Mouse (Mus musculus) frontal cortex, postnatal 36 days (tissue): ENCODE measurements around the gene Rab39.

Experiments
- DNase-seq, 2 experiments: peaks; one replicate each; pipeline ENCODE4 v3.0.0; 2022; ENCODE audit warnings: low spot score in 2 of 2

The Rab39 gene

DNA sequence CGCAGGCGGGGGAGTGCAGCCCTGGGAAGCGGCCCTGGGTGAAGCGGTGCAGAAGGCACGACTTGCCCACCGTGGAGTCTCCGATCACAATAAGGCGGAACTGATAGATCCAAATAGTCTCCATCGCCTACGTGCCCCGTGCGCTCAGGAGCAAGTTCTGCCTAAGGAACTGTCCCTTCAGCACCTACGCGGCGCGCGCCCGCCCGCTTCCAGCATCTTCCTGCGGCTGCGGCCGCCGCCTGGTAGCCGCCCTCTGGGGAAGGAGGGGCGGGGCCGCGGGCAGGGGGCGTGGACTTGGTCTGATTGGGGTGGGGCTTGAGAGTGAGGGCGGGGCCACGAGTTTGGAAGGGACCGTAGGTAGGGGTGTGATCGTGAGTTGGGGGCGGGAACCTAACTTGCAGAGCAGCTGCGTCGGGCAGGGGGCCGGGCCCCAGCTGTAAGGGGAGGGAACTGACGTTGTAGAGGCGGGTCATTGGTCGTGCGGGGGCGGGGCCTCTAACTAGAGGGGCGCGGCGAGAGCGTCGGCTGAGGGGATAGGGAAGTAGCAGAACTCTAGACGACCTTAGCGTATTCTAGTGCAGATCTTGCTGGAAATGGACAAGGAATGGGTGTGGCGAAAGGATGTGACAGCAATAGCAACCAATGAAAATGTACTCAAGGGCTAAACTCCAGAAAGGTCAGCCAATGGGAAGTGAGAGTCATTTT lies at the start of gene Rab39:
Gene Rab39 (minus strand): TSS at position 241 of the 705 bp plus-strand sequence.
- peak; percentile 69 to 74 for DNase-seq

DNA sequence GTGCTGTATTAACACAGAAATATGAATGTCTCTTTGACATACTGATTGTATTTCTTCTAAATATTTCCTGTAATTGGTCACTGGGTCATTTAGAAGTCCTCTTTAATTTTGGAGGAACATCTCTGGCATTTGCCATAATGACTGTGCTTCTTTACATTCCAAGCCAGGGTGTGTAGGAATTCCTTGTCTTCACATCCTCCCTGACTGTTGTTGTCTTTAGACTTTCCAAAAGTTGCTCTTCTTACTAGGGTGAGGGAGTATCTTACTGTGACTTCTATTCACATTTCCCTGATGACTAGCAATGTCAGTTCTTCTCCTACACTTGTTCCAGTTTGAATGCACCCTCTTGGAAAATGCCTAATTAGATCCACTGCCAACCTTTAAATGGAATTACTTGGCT lies 48.8 kb upstream of the Rab39 start:
- DNase-seq, result no peak

DNA sequence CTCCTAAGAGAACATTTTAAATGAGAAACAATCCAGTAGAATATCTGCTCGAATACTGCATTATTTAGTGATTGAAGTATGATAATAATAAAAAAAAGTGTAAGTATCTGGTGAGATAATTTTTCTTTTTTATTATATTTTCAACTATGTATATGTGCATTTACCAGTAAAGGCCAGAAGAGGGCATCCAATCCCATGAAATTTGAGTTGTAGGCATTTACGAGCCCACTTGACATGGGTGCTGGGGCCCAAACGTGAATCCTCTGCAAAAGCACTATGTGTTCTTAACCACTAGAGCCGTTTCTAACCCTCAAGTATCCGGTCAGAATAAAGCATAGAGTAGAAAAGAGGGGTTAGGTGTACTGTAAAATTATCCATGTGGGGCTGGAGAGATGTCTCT lies 44.9 kb upstream of the Rab39 start:
- DNase-seq, result no peak

DNA sequence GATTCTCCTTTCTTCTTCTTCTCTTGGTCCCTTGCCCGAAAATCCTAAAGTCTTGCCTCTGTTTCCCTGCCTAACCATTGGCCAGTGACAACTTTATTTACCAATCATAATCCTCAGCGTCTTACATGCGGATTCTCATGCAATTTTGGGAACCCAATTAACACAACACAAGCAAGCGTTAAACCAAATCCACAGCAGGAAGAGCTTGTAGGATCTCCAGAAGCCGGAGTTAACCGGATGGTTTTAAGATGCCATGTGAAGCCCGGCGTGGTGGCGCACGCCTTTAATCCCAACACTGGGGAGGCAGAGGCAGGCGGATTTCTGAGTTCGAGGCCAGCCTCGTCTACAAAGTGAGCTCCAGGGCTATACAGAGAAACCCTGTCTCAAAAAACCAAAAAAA lies 44.4 kb upstream of the Rab39 start:
- DNase-seq, result no peak

DNA sequence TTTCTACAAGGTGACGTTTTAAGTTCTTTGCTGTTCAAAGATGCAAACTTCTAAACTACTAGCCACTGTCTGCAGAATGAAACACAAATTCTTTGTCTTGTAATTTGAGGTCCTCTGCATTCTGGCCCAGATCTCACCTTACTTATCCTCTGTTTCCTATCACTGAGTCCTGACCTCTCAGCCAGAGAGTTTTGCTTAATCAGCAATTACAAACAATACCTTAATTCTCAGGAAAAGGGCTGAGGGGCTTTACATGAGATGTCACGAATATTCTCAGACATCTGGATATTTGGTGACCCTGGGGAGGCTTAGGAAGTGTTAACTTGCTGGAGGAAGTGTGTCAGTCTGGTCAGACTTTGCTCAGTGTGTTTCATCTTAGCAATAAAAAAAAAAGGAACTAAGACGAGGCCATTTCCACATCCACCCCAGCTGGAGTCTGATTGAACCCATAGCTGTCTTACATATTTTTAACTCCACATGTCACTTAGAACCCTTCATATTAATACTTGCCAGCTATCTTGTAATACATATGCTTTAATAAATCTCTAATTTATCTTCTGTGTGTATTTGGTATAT lies 34.9 kb upstream of the Rab39 start:
- DNase-seq, result no peak

DNA sequence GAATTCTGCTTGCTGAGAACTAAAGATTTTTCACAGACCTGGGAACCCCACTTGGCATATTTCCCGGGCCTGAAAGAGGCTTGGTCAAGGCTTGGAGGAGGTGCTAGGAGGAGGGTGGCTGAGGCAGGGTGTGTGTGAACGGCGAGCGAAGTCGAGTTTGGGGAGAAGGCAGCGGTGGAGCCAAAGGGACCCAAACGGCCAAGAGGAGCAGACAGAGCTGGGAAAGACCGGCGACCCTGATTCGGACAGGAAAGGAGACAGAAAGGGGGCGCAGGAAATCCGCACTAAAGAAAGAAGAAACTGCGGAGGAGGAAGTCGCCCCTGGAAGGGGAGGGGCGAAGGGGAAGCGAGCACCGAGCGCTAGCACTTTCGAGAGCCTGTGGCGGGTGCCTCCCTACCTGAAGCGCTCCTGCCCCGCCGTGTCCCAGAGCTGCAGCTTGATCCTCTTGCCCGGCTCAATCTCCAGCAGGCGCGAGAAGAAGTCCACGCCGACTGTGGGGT lies 491 bp downstream of the Rab39 start:
- DNase-seq, result peak in 1 of 2 experiments; percentile 27

DNA sequence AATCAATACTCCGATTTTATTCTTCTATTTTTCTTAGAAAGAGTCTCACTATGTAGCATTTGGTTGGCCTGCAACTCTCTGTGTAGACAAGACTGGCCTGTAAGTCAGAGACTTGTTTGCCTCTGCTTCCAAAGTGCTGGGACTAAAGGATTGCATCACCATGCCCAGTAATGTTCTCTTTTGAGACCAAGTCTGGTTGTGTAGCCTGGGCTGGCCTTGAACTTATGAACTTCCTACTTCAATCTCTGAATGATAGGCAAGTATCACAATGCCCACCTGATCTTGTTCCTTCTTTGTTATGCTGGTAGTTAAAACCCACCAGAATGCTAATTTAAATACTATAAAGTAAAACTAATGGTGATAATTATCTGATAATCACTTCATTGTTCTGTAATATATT lies 3.0 kb downstream of the Rab39 start:
- no peak for DNase-seq

DNA sequence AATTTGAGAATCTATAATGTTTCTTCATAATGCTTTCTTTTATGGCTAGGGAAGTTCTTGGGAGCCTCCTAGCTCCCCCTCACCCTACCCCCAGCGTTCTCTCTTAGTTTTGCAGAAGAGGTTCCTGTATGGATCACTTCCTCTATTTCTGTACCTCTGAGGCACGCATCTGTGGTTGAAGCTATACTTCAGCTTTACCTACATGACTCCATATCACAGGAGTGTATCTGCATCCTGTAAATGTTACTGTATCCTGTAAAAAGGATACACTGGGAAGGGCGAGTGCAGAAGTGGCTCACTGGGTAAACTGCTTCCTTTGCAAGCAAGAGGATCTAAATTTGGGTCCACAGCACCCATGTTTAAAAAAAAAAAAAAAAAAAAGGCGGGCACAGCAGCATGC lies 5.5 kb downstream of the Rab39 start:
- DNase-seq, result no peak

DNA sequence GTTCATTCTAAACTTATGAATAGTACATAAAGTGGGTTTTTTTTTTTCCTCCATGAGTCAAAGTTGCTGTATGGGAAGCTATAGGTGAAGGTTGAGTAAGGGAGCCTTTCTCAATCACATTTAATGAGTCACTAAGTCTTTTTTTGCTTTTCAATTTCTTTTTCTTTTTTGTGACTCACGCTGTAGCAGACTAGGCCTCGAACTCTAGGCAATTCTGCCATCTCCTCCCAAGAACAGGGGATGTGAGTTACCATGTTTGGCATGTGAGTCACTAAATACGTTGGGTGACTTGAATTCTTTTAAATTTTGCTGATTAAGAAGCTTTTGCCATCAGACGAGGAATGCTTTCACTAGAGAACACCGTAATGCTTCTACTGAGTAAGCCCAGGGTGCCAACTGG lies 10.2 kb downstream of the Rab39 start:
- no peak for DNase-seq

DNA sequence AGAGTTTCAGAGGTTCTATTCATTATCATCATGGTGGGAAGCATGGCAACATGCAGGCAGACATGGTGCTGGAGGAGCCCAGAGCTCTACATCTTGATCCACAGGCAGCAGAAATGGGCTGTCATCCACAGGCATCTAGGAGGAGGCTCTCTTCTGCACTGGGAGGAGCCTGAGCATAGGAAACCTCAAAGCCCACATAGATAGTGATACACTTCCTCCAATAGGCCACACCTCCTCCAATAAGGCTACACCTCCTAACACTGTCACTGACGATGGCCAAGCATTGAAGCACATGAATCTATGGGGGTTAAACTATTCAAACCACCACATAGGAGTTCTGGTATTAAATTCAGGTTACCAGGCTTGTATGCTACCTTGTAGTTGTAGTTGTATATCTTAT lies 12.3 kb downstream of the Rab39 start:
- no peak for DNase-seq

DNA sequence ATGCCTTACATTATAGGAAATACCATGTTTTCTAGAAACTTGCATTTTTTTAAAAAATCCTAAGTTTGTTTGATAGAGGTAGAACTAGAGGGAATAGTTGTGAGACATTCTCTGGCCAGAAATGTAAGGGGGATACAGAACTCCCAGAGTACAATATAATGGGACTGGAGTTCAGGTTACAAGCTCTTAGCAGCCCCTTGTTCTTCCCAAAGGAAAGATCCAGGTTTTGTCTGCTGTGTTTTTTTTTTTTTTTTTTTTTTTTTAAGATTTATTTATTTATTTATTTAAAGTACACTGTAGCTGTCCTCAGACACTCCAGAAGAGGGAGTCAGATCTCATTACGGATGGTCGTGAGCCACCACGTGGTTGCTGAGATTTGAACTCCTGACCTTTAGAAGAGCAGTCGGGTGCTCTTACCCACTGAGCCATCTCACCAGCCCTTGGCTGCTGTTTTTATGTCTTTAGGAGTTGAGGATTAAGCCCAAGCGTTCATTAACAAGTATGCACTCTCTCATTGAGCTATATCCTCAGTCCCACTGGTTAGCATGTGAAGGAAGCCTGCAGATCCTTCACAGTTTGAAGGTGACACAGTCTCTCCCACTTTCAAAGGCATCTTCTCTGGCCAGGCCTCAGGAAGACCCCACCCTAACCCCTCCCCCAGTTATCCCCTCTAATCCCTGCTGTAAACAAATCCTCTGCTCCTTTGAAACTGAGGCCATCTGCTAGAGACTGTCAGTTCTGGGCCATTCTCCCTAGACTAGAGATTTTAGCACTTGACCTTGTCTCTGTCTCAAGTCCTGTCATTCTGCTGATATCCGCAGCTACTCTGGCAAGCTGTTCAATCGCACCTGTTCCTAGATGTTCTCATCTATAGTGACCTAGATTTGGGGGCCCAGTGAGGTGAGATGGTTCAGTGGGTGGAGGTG lies 14.0 kb downstream of the Rab39 start:
- DNase-seq, result no peak

DNA sequence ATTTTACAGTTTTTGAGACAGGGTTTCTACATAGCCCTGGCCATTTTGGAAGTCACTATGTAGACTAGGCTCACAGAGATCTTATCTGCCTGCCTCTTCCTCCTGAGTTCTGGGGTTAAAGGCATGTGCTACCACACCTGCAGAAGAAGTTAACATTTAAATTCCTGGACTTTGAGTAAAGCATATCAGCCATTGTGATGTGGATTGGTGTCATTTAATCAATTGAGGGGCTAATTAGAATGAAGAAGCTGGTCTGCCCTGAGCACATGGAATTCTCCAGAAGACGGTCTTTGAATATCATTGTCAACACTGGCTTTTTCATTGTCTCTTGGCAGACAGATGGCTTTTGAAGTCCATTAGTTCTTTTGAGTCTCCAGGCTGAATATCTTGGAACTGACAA lies 25.2 kb downstream of the Rab39 start:
- DNase-seq, result no peak

DNA sequence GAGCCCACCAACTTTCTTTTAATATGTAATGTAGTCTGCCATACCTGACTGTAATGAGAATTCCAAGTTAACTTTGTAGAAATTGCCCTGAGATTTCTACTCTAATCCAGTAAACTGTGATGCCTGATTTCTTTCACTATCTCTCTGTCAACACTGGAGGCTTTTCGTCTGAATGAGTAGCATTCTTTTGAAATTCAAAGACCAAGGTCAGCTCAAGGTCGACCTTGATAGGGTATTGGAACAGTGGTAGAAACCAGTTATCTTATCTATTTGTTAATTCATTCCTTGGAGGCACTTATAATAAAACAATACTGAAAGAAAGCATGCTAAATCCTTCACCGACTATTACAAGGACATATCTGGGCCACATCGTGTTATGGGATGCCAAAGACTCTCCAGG lies 29.1 kb downstream of the Rab39 start:
- no peak for DNase-seq

DNA sequence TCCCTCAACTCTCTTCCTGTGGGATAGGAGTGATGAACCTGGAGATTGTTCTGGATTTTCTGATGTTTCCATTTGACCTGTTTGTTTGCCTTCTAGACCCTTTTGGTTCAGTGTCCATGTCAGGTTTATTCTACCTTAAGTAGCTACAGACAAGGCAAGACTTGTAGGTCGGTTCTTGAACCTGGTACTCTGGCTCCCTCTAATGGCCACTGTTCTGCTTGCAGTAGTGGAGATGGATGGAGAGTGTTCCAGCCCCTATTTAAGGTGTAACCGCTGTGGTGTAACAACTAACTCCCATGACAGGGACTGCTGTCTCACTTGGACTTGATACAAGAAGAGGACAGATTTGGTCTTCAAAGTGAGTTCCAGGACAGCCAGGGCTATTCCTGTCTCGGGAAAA lies 32.5 kb downstream of the Rab39 start:
- peak; percentile 72 to 82 for DNase-seq

DNA sequence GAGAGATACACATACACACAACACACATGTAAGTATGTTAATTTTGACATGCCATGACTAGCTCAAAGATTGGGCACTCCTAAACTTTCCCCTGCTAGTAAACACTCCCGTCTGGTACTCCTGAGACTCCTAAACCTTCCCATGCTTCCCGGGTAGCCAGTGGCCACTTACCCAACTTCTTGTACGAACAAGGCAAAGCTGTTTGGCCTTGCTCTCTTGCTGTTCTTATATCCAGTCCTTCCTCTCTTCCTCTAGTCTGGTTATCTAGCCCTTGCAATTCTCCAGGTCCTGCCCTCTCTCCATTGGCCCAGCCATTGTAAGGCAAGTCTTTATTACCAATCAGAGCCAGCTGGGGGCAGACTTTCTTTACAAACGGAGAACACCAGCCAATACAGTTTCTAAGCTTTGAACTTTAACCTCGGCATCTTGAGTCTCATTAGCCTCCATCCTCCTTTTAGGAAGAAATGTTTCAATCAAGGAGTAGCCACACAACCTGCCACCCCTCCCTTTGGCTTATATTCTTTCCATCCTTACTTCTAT lies 36.3 kb downstream of the Rab39 start, which contains the start of gene Cul5:
Gene Cul5 (minus strand): TSS at position 335 of the 540 bp plus-strand sequence.
- DNase-seq, result peak; percentile 17

DNA sequence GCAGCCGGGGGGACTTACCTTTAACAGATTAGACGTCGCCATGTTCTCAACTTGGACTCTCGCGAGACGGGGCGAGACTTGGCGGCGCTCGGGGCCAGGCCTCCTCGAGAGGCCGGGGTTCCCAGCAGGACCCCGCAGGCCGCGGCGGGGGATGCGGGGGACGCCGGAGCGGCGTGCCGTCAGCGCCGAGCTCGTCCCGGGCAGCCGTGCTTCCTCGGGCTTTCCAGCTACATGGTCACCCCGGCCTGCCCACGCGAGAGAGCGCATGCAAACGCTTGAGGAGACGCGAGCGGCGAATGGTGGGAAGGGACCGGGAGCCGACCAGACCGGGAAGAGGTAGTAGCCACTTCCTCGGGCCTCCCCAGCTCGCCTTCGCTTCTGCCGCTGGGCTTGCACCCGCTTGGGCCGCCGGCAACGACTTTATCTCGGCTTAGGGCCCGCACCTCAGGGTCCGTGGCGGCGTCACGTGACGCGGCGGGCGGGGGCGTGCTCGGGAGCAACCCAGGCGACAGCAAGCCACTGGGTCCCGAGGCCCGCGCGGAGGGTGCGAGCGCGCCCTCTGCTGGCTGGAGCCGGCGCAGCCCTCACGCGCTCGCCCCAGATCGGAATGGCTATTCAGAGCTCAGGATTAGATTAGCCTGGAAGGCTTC lies 38.9 kb downstream of the Rab39 start:
- peak; percentile 86 to 92 for DNase-seq

DNA sequence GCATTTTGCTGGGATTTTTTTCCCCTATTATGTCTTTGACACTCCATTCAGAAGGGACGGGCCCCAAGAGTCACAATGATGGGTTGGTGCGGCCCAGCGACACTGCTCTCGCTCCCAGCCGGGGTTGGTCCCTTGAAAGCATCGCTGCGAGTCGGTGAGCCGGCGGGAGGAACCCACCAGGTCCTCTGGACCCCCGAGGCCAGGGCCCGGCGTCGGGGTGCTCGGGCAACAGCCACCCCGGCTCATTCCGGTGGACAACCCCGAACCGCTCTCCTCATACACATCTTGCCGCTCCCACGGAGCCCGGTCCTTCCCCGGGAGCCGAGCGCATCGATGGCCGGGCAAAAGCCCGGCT lies 39.4 kb downstream of the Rab39 start:
- no peak for DNase-seq

DNA sequence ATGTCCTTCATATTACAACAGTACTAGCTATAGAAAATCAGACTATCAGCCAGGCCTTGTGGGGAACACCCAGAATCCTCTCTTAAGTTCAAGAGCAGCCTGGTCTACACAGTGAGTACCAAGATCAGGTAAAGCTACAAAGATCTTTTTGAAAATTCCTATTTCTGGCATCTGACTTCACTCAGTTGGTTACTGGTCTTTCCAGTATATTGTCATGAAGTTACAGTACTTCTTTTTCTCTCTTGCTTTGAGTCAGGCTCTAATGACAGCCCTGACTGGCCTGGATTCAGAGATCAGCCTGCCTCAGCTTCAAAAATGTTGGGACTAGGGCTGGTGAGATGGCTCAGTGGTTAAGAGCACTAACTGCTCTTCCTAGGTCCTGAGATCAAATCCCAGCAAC lies 40.6 kb downstream of the Rab39 start:
- DNase-seq, result no peak

DNA sequence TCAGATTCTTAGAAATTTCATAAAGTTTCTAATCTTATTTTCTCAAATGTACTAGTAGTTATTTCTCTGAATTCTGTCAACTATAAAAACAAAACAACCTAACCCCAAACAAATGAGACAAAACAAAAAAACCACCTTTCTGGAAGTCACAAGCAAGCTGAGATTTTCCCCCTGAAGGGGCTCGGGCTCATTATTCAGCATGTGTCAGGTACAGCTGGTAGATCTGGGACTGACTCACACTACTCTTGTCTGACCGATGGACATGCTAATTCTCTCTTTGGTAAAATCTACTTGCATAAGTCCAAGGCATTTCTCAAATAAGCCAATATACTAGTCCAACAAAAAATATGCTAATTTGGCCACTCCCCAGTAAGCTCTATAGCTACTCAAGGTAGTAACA lies 41.2 kb downstream of the Rab39 start:
- no peak for DNase-seq

DNA sequence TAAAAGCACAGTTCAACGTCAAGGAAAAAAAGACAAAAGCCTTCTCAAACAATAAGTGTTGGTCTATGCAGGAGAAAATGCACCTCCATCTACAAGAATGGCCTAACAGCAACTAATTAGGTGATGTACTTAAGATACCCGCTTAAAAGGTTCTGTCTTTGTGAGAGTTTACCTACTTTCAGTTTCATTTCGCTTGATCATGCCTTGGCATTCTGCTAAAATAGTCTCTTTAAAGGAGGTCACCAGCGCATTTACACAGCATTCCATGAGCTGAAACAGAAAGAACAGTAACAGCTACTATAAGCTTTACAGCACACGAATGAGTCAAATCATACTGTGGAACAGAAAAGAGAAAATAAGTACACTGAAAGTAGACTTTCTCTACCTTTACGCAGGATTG lies 71.2 kb downstream of the Rab39 start:
- DNase-seq, result no peak
